In genomic region chr16:45630347-45630960, GRCm38 (mm10) we compare ENCODE assay signal across 8 mouse cellular contexts. TPM values are rescaled to one million over a fixed set of nuclear protein-coding genes. Genes with fewer than 3 reads are reported as not detected.
A peak's percentile ranks its signal among the peaks of the same experiment; 100 is the strongest.
DNase-seq lines count a peak whose midpoint lies in the region; ATAC-seq and TF ChIP-seq lines count a peak whose summit lies in the region.

No protein-coding gene starts in this region.

- H3K4me3 ChIP-seq in CH12.LX (replicated peaks in 1 of 3; ENCODE audit: low read depth in 2 of 3, low read length in 2 of 3, poor library complexity in 1 of 3), result no peak overlapping the region
- no peak overlapping the region for H3K4me3 ChIP-seq in bone marrow, adult 2 months (replicated peaks; ENCODE audit: control insufficient read depth, low read depth, low read length)
- H3K4me3 ChIP-seq in embryonic fibroblast, embryonic 13.5 days (ENCODE audit: insufficient read depth, low read length), result no peak overlapping the region
- no peak overlapping the region for H3K4me3 ChIP-seq in lung, embryonic 14.5 days (ENCODE audit: low read depth, low read length)

- H3K4me1 ChIP-seq in CH12.LX (ENCODE audit: control insufficient read depth in 1 of 2, insufficient read depth in 2 of 2), result peaks cover 0 to 1% of the 10 kb centered on the region in 2 experiments; a peak in 2 of 4 replicates
- no peaks in the 10 kb centered on the region for H3K4me1 ChIP-seq in bone marrow, adult 2 months (ENCODE audit: control insufficient read depth, insufficient read depth, low read length)
- H3K4me1 ChIP-seq in embryonic fibroblast, embryonic 13.5 days (ENCODE audit: control insufficient read depth, insufficient read depth, low read length), result no peaks in the 10 kb centered on the region
- H3K4me1 ChIP-seq in lung, embryonic 14.5 days (ENCODE audit: insufficient read depth), result no peaks in the 10 kb centered on the region

- TF ChIP-seq POLR2A in CH12.LX (IDR thresholded peaks at IDR 0.05; ENCODE audit: low read depth, low read length), result no peak
- no peak for TF ChIP-seq POLR2A in bone marrow, adult 2 months (IDR thresholded peaks at IDR 0.05; ENCODE audit: borderline replicate concordance, control insufficient read depth, low read depth, low read length)
- TF ChIP-seq POLR2A in embryonic fibroblast, embryonic 13.5 days (IDR thresholded peaks at IDR 0.05; ENCODE audit: low read depth, low read length), result no peak

- no peak overlapping the region for H3K4me2 ChIP-seq in CH12.LX (ENCODE audit: insufficient read depth, low read depth, poor library complexity, severe bottlenecking)
- H3K4me2 ChIP-seq in lung, embryonic 14.5 days, result no peak overlapping the region

- H3K27ac ChIP-seq in CH12.LX (ENCODE audit: insufficient read depth, low read depth), result no peak overlapping the region
- no peak overlapping the region for H3K27ac ChIP-seq in bone marrow, adult 2 months (ENCODE audit: control insufficient read depth, insufficient read depth, low read depth, low read length, poor library complexity)
- H3K27ac ChIP-seq in embryonic fibroblast, embryonic 13.5 days (ENCODE audit: insufficient read depth, low read length), result no peak overlapping the region
- no peak overlapping the region for H3K27ac ChIP-seq in lung, embryonic 14.5 days (ENCODE audit: low read depth)

- DNase-seq in CH12.LX (ENCODE audit: extremely low read depth), result peak; percentile 76
- peak; percentile 76 for DNase-seq in heart, postnatal 4 days
- DNase-seq in layer of hippocampus, adult 18-20 months (ENCODE audit: low spot score in 2 of 2), result peak; percentile 11 to 70
- DNase-seq in lung, embryonic 14.5 days, result peak; percentile 91
- peak; percentile 8 for DNase-seq in ovary, adult 18-20 months (ENCODE audit: low spot score)
- DNase-seq in thymus, adult 18-20 months, result peak; percentile 6 to 10

- no peak overlapping the region for H3K9ac ChIP-seq in CH12.LX (ENCODE audit: insufficient read depth, low read depth)
- no peak overlapping the region for H3K9ac ChIP-seq in lung, embryonic 14.5 days

- TF ChIP-seq CTCF in CH12.LX (conservative IDR thresholded peaks at IDR 0.05 in 1 of 2, IDR thresholded peaks at IDR 0.05 in 1 of 2; ENCODE audit: low read depth in 2 of 2, low read length in 2 of 2), result peak; percentile 88 to 98
- peak; percentile 64 for TF ChIP-seq CTCF in bone marrow, adult 2 months (IDR thresholded peaks at IDR 0.05; ENCODE audit: control insufficient read depth, insufficient read depth, low read length)
- TF ChIP-seq CTCF in embryonic fibroblast, embryonic 13.5 days (IDR thresholded peaks at IDR 0.05; ENCODE audit: borderline replicate concordance, insufficient read depth, low read length), result peak; percentile 62; the same call in 1 of the 2 replicates
- peak; percentile 85 for TF ChIP-seq CTCF in lung, embryonic 14.5 days (IDR thresholded peaks at IDR 0.05; ENCODE audit: low read depth)

- peak; percentile 77 for ATAC-seq in lung, embryonic 14.5 days (ENCODE audit: insufficient read depth)

- no peak; the same call in none of the 2 replicates for TF ChIP-seq RAD21 in CH12.LX (IDR thresholded peaks at IDR 0.05; ENCODE audit: low read depth, low read length)

- no peaks in the 10 kb centered on the region for H3K27me3 ChIP-seq in CH12.LX (replicated peaks)
- H3K27me3 ChIP-seq in lung, embryonic 14.5 days (ENCODE audit: insufficient read depth, low read length), result no peaks in the 10 kb centered on the region

- in situ Hi-C loops in CH12.LX (cut with MboI; ENCODE audit: low pct_ligation_motif_present, low pct_unique_long_range_greater_than_20kb, low sequenced_read_pairs), result loop anchor here (5.0 to 25.0 kb wide), 3 partner anchors 46 to 433 kb away; no protein-coding TSS in a partner anchor

- dilution Hi-C loops in CH12.LX (cut with MboI; ENCODE audit: extremely low pct_ligation_motif_present, extremely low pct_unique_long_range_greater_than_20kb, low sequenced_read_pairs), result no loop called here

- no peaks in the 10 kb centered on the region for H3K9me3 ChIP-seq in CH12.LX (replicated peaks; ENCODE audit: low read length)
- H3K9me3 ChIP-seq in lung, embryonic 14.5 days (ENCODE audit: low read depth, low read length), result no peaks in the 10 kb centered on the region

- H3K36me3 ChIP-seq in CH12.LX (replicated peaks in 1 of 2; ENCODE audit: control insufficient read depth in 1 of 2, insufficient read depth in 1 of 2, low read length in 1 of 2), result no peaks in the 10 kb centered on the region
- H3K36me3 ChIP-seq in lung, embryonic 14.5 days (ENCODE audit: insufficient read depth), result no peaks in the 10 kb centered on the region

- no peaks in the 10 kb centered on the region for H3K79me2 ChIP-seq in CH12.LX (replicated peaks; ENCODE audit: control insufficient read depth, extremely low read depth, insufficient read depth, poor library complexity, severe bottlenecking)

- no peak for TF ChIP-seq EP300 in CH12.LX (IDR thresholded peaks at IDR 0.05; ENCODE audit: low read length)

- WGBS in bone marrow, adult 2 months, result 55% methylated on average over 5 of the region's 5 CpGs
- WGBS in lung, embryonic 14.5 days, result 48% methylated on average over 5 of the region's 5 CpGs

TF ChIP-seq in CH12.LX, 34 proteins besides CTCF, POLR2A, EP300 and RAD21 (continues in another document):
- TF ChIP-seq USF2 (conservative IDR thresholded peaks at IDR 0.05; ENCODE audit: low read depth, low read length), result no peak
- no peak for TF ChIP-seq ETS1 (conservative IDR thresholded peaks at IDR 0.05; ENCODE audit: low read depth, low read length)
- TF ChIP-seq JUND (conservative IDR thresholded peaks at IDR 0.05; ENCODE audit: low read depth, low read length), result peak; percentile 61; the same call in 1 of the 2 replicates
- TF ChIP-seq POLR2AphosphoS2 (IDR thresholded peaks at IDR 0.05; ENCODE audit: low read depth, low read length), result no peak
- TF ChIP-seq IRF4 (IDR thresholded peaks at IDR 0.05; ENCODE audit: low read depth, low read length), result peak; percentile 56; the same call in 1 of the 2 replicates
- peak; percentile 59; the same call in 1 of the 2 replicates for TF ChIP-seq SIN3A (IDR thresholded peaks at IDR 0.05; ENCODE audit: low read length)
- TF ChIP-seq MAX (IDR thresholded peaks at IDR 0.05; ENCODE audit: low read length), result 0 out of 2 replicates have a peak, but pooled peaks have one; percentile 30
- peak; percentile 66; the same call in 1 of the 2 replicates for TF ChIP-seq E2F4 (IDR thresholded peaks at IDR 0.05; ENCODE audit: insufficient replicate concordance, low read depth, low read length)
- TF ChIP-seq USF1 (IDR thresholded peaks at IDR 0.05; ENCODE audit: low read depth, low read length), result no peak
- TF ChIP-seq ZNF384 (IDR thresholded peaks at IDR 0.05; ENCODE audit: low read depth, low read length), result peak; percentile 33; the same call in 1 of the 2 replicates
- no peak for TF ChIP-seq GABPA (IDR thresholded peaks at IDR 0.05; ENCODE audit: insufficient replicate concordance, low read depth, low read length)
- no peak for TF ChIP-seq KAT2A (IDR thresholded peaks at IDR 0.05; ENCODE audit: insufficient replicate concordance, low read length)
- 0 out of 2 replicates have a peak, but pooled peaks have one; percentile 17 for TF ChIP-seq TCF12 (IDR thresholded peaks at IDR 0.05; ENCODE audit: low read depth, low read length)
- TF ChIP-seq JUN (IDR thresholded peaks at IDR 0.05; ENCODE audit: insufficient read depth, low read depth, low read length), result no peak
- 0 out of 2 replicates have a peak, but pooled peaks have one; percentile 10 for TF ChIP-seq MAFK (IDR thresholded peaks at IDR 0.05; ENCODE audit: insufficient replicate concordance, low read length)
- no peak for TF ChIP-seq MYC (IDR thresholded peaks at IDR 0.05; ENCODE audit: low read depth, low read length)
- TF ChIP-seq MXI1 (IDR thresholded peaks at IDR 0.05; ENCODE audit: low read depth, low read length), result no peak
- TF ChIP-seq ELF1 (IDR thresholded peaks at IDR 0.05; ENCODE audit: low read depth, low read length), result no peak
- TF ChIP-seq RCOR1 (conservative IDR thresholded peaks at IDR 0.05; ENCODE audit: low read depth, low read length), result no peak
- TF ChIP-seq TBP (conservative IDR thresholded peaks at IDR 0.05; ENCODE audit: low read depth, low read length), result no peak
- 0 out of 2 replicates have a peak, but pooled peaks have one; percentile 18 for TF ChIP-seq BHLHE40 (IDR thresholded peaks at IDR 0.05; ENCODE audit: low read depth, low read length)
- TF ChIP-seq SMC3 (IDR thresholded peaks at IDR 0.05; ENCODE audit: low read depth, low read length), result peak; percentile 96
- TF ChIP-seq CHD2 (IDR thresholded peaks at IDR 0.05; ENCODE audit: low read length), result no peak
- TF ChIP-seq CHD1 (IDR thresholded peaks at IDR 0.05; ENCODE audit: low read depth, low read length), result no peak
- TF ChIP-seq NELFE (IDR thresholded peaks at IDR 0.05; ENCODE audit: low read depth, low read length), result peak; percentile 55; the same call in 1 of the 2 replicates
- TF ChIP-seq ZKSCAN1 (IDR thresholded peaks at IDR 0.05; ENCODE audit: borderline replicate concordance, low read depth, low read length), result no peak
- no peak for TF ChIP-seq ZMIZ1 (IDR thresholded peaks at IDR 0.05; ENCODE audit: low read depth, low read length)
- peak; percentile 89 for TF ChIP-seq ZC3H11A (IDR thresholded peaks at IDR 0.05; ENCODE audit: low read depth, low read length)

RNA-seq across cellular contexts. Expression of gene Gcsam, which starts 20.3 kb away (rescaled TPM):
- not detected in 2 replicates for total RNA-seq in CH12.LX (2012; rRNA removed)
- total RNA-seq in CH12.LX (2014; rRNA removed), result not detected in 2 replicates
- not detected in 2 replicates for polyA plus RNA-seq in CH12.LX (2012; ENCODE audit: insufficient read length, low read depth)
- 6.8 and 7.9 TPM in 2 replicates for polyA plus RNA-seq in bone marrow, adult 2 months (2011; ENCODE audit: insufficient read depth, insufficient read length, low replicate concordance, missing spikeins)
- not detected in 2 replicates for polyA plus RNA-seq in embryonic fibroblast, embryonic 13.5 days (2011; ENCODE audit: insufficient read length, low read depth, missing spikeins)
- total RNA-seq in heart, postnatal 4 days (2021), result under 1 TPM in 1 of 2 experiments, not detected in 1; 0.19 TPM
- total RNA-seq in layer of hippocampus, adult 18-20 months (2021), result not detected
- polyA plus RNA-seq in lung, embryonic 14.5 days (2014; fragmentation: Nextera tagmentation; extraction: Ambion mirVana), result 0.13 and 0.46 TPM in 2 replicates

RNA-seq across cellular contexts. Expression of gene BC016579, which starts 23.4 kb away (rescaled TPM):
- total RNA-seq in CH12.LX (2012; rRNA removed), result not detected in 2 replicates
- not detected in 2 replicates for total RNA-seq in CH12.LX (2014; rRNA removed)
- not detected in 2 replicates for polyA plus RNA-seq in CH12.LX (2012; ENCODE audit: insufficient read length, low read depth)
- polyA plus RNA-seq in bone marrow, adult 2 months (2011; ENCODE audit: insufficient read depth, insufficient read length, low replicate concordance, missing spikeins), result 1.1 and 1.4 TPM in 2 replicates
- polyA plus RNA-seq in embryonic fibroblast, embryonic 13.5 days (2011; ENCODE audit: insufficient read length, low read depth, missing spikeins), result not detected in 2 replicates
- not detected for total RNA-seq in heart, postnatal 4 days (2021)
- total RNA-seq in layer of hippocampus, adult 18-20 months (2021), result under 1 TPM; 0.25 to 0.30 TPM
- polyA plus RNA-seq in lung, embryonic 14.5 days (2014; fragmentation: Nextera tagmentation; extraction: Ambion mirVana), result 0.18 and 0.68 TPM in 2 replicates

Comparison
In these comparisons a context has a peak if more than half of its experiments do, and no peak if none do; other contexts are left out.
1. DNase-seq: peak in every context shown above with its lines; median percentile 91 in lung, embryonic 14.5 days; 76 in CH12.LX; 76 in heart, postnatal 4 days; 40 in layer of hippocampus, adult 18-20 months; 8 in ovary, adult 18-20 months; 8 in thymus, adult 18-20 months.